Mouse (Mus musculus): ENCODE data around the gene Ovca2. TPM values are rescaled to one million over a fixed set of nuclear protein-coding genes. Genes with fewer than 3 reads are reported as not detected.

Ovca2 gene
- polyA plus RNA-seq, 1 experiment from 2014 or later: 39.9 TPM

GRCm38 (mm10) chr11:75164750-75165149 is 13.9 kb downstream of the Ovca2 start:
- Histone ChIP-seq H3K36me3 (peaks cover 49% of the 10 kb centered on the region), H3K4me1 (peaks cover 62% of the 10 kb centered on the region), H3K27ac (no peak overlapping the region), H3K4me3 (peak overlapping the region; percentile 63; the same call in 1 of the 2 replicates), H3K27me3 (ENCODE audit: low read depth, poor library complexity, severe bottlenecking) (peaks cover 74% of the 10 kb centered on the region), H3K9me3 (replicated peaks) (no peaks in the 10 kb centered on the region)
- WGBS: 14% methylated on average over 15 of the region's 15 CpGs
- DNase-seq (ENCODE audit: low spot score): no peak

DNA sequence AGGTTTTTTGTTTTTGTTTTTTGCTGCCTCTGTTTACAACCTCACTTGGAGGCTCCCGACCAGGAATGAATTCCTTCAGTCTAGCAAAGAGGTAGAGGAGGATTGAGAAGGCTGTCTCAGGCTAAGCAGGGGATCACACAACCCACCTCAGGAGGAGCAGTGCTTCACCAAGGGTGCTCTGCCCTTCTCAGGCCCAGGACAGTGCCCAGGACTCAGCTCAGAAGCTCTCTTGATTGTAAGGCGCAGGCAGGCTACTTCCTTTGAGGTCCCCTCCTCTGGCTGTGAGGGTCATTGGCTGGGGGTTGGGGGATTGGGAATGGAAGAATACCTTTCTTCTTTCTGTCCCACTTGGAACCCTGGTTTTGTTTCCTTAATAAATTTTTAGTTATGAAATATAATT is 14.6 kb downstream of the Ovca2 start:
- DNase-seq (ENCODE audit: low spot score): no peak
- H3K4me1 ChIP-seq: peaks cover 55% of the 10 kb centered on the region
- no peak overlapping the region for H3K27ac ChIP-seq
- H3K27me3 ChIP-seq (ENCODE audit: low read depth, poor library complexity, severe bottlenecking): peaks cover 67% of the 10 kb centered on the region
- H3K36me3 ChIP-seq: peaks cover 56% of the 10 kb centered on the region
- no peak overlapping the region for H3K4me3 ChIP-seq
- whole genome bisulfite sequencing: 79% methylated on average over 2 of the region's 2 CpGs
- no peaks in the 10 kb centered on the region for H3K9me3 ChIP-seq (replicated peaks)

DNA sequence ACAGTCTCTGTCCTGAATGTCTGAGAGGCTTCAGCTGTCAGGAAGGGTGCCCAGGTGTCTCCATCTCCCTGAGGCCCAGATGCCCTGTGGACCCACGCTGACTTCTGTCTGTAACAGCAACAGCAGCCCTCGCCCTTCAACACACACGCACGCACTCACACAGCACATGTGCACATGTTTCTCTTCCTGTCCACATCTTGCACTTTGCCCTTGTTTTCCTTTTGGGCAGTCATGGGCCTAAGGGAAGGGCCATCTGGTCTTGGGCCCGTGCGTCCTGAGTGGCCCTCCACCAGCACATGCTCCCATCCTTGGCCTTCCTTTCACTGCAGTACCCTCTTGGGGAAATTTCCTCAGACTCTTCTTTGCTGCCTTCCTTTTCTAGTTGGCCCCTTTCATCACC is 15.3 kb downstream of the Ovca2 start:
- no peak for DNase-seq (ENCODE audit: low spot score)
- Histone ChIP-seq H3K9me3 (replicated peaks) (no peaks in the 10 kb centered on the region), H3K4me1 (peaks cover 52% of the 10 kb centered on the region), H3K4me3 (no peak overlapping the region), H3K27me3 (ENCODE audit: low read depth, poor library complexity, severe bottlenecking) (peaks cover 60% of the 10 kb centered on the region), H3K36me3 (peaks cover 61% of the 10 kb centered on the region), H3K27ac (no peak overlapping the region)
- WGBS: 91% methylated on average over 6 of the region's 6 CpGs

GRCm38 (mm10) chr11:75162591-75163080 is 16.0 kb downstream of the Ovca2 start:
- H3K27me3 ChIP-seq (ENCODE audit: low read depth, poor library complexity, severe bottlenecking): peaks cover 52% of the 10 kb centered on the region
- H3K27ac ChIP-seq: no peak overlapping the region
- H3K9me3 ChIP-seq (replicated peaks): no peaks in the 10 kb centered on the region
- peaks cover 64% of the 10 kb centered on the region for H3K36me3 ChIP-seq
- WGBS: 95% methylated on average over 12 of the region's 12 CpGs
- peaks cover 52% of the 10 kb centered on the region for H3K4me1 ChIP-seq
- DNase-seq (ENCODE audit: low spot score): no peak
- H3K4me3 ChIP-seq: no peak overlapping the region

GRCm38 (mm10) chr11:75161417-75162008 is 17.1 kb downstream of the Ovca2 start:
- Histone ChIP-seq H3K4me1 (peaks cover 52% of the 10 kb centered on the region), H3K36me3 (peaks cover 65% of the 10 kb centered on the region), H3K4me3 (no peak overlapping the region), H3K9me3 (replicated peaks) (no peaks in the 10 kb centered on the region), H3K27ac (no peak overlapping the region; the same call in 1 of the 2 replicates), H3K27me3 (ENCODE audit: low read depth, poor library complexity, severe bottlenecking) (peaks cover 41% of the 10 kb centered on the region)
- no peak for DNase-seq (ENCODE audit: low spot score)
- 79% methylated on average over 4 of the region's 4 CpGs for WGBS

DNA sequence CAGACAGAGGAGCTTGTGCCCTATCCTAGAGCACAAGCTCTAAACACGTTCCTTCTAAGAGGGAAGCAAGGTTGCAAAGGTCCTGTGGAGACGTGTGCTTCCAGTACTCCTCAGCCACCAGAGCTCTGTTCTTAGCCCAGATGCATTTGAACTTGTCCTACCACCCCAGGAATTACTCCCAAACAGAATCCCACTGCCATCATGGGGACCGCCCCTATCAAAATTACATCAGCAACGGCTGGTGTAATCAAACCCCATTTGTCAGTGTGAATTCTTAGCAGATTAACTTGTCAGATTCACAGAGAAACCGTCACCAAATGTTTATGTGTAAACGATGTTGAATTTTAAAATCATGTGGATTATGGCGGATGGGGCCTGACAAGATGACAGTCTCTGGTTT is 17.7 kb downstream of the Ovca2 start:
- Histone ChIP-seq H3K9me3 (replicated peaks) (no peaks in the 10 kb centered on the region), H3K36me3 (peaks cover 68% of the 10 kb centered on the region), H3K27ac (no peak overlapping the region), H3K4me3 (no peak overlapping the region), H3K4me1 (peaks cover 52% of the 10 kb centered on the region), H3K27me3 (ENCODE audit: low read depth, poor library complexity, severe bottlenecking) (peaks cover 36% of the 10 kb centered on the region)
- DNase-seq (ENCODE audit: low spot score): no peak
- WGBS: 89% methylated on average over 7 of the region's 7 CpGs

- Histone ChIP-seq H3K4me1 (peaks cover 46% of the 10 kb centered on the region), H3K27me3 (ENCODE audit: low read depth, poor library complexity, severe bottlenecking) (peaks cover 22% of the 10 kb centered on the region), H3K9me3 (replicated peaks) (no peaks in the 10 kb centered on the region), H3K4me3 (no peak overlapping the region), H3K27ac (no peak overlapping the region), H3K36me3 (peaks cover 65% of the 10 kb centered on the region)
- no peak for DNase-seq (ENCODE audit: low spot score)
- 65% methylated on average over 2 of the region's 2 CpGs for WGBS
Observed at GRCm38 (mm10) chr11:75159564-75159963, 19.1 kb downstream of the Ovca2 start.

DNA sequence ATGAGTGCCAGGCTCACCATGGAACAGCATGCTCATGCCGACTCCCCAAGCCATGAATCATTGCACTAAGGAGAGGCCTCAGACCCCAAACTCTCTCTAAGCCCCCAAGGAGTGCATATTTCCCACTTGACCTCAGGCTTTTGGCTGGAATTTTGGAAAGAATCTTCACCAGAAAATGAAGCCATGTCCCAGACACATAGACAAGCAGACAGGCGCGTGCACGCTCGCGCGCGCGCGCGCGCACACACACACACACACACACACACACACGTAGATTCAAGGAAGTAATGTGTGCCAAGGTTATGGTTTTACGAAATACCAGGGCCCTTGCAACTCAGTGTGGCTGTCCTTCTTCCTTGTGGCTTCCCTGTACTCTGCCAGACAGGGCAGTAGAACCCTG is 20.2 kb downstream of the Ovca2 start:
- H3K4me3 ChIP-seq: no peak overlapping the region
- H3K4me1 ChIP-seq: peaks cover 48% of the 10 kb centered on the region
- H3K36me3 ChIP-seq: peaks cover 56% of the 10 kb centered on the region
- no peak for DNase-seq (ENCODE audit: low spot score)
- peaks cover 10% of the 10 kb centered on the region for H3K27me3 ChIP-seq (ENCODE audit: low read depth, poor library complexity, severe bottlenecking)
- WGBS: 94% methylated on average over 14 of the region's 14 CpGs
- H3K27ac ChIP-seq: no peak overlapping the region
- H3K9me3 ChIP-seq (replicated peaks): no peaks in the 10 kb centered on the region

GRCm38 (mm10) chr11:75157901-75158300 is 20.7 kb downstream of the Ovca2 start:
- 25% methylated on average over 2 of the region's 2 CpGs for WGBS
- Histone ChIP-seq H3K27me3 (ENCODE audit: low read depth, poor library complexity, severe bottlenecking) (peaks cover 5% of the 10 kb centered on the region), H3K4me1 (peaks cover 45% of the 10 kb centered on the region), H3K4me3 (no peak overlapping the region), H3K9me3 (replicated peaks) (no peaks in the 10 kb centered on the region), H3K36me3 (peaks cover 56% of the 10 kb centered on the region), H3K27ac (peak overlapping the region; percentile 71; the same call in 1 of the 2 replicates)
- no peak for DNase-seq (ENCODE audit: low spot score)

GRCm38 (mm10) chr11:75157037-75157436 is 21.6 kb downstream of the Ovca2 start:
- Histone ChIP-seq H3K27me3 (ENCODE audit: low read depth, poor library complexity, severe bottlenecking) (no peaks in the 10 kb centered on the region), H3K27ac (peak overlapping the region; percentile 71), H3K4me3 (no peak overlapping the region), H3K4me1 (peaks cover 45% of the 10 kb centered on the region), H3K9me3 (replicated peaks) (no peaks in the 10 kb centered on the region), H3K36me3 (peaks cover 51% of the 10 kb centered on the region)
- DNase-seq (ENCODE audit: low spot score): no peak
- WGBS: 47% methylated on average over 4 of the region's 4 CpGs

- no peak for DNase-seq (ENCODE audit: low spot score)
- Histone ChIP-seq H3K4me3 (no peak overlapping the region), H3K27ac (peak overlapping the region; percentile 71), H3K36me3 (peaks cover 46% of the 10 kb centered on the region), H3K4me1 (peaks cover 41% of the 10 kb centered on the region), H3K27me3 (ENCODE audit: low read depth, poor library complexity, severe bottlenecking) (no peaks in the 10 kb centered on the region), H3K9me3 (replicated peaks) (no peaks in the 10 kb centered on the region)
- WGBS: 39% methylated on average over 5 of the region's 5 CpGs
Observed at GRCm38 (mm10) chr11:75156416-75156815, 22.2 kb downstream of the Ovca2 start.

GRCm38 (mm10) chr11:75155985-75156384 is 22.6 kb downstream of the Ovca2 start:
- Histone ChIP-seq H3K36me3 (peaks cover 43% of the 10 kb centered on the region), H3K27me3 (ENCODE audit: low read depth, poor library complexity, severe bottlenecking) (no peaks in the 10 kb centered on the region), H3K9me3 (replicated peaks) (no peaks in the 10 kb centered on the region), H3K4me1 (peaks cover 38% of the 10 kb centered on the region), H3K4me3 (no peak overlapping the region), H3K27ac (peak overlapping the region; percentile 71)
- DNase-seq (ENCODE audit: low spot score): no peak
- 67% methylated on average over 6 of the region's 6 CpGs for WGBS

DNA sequence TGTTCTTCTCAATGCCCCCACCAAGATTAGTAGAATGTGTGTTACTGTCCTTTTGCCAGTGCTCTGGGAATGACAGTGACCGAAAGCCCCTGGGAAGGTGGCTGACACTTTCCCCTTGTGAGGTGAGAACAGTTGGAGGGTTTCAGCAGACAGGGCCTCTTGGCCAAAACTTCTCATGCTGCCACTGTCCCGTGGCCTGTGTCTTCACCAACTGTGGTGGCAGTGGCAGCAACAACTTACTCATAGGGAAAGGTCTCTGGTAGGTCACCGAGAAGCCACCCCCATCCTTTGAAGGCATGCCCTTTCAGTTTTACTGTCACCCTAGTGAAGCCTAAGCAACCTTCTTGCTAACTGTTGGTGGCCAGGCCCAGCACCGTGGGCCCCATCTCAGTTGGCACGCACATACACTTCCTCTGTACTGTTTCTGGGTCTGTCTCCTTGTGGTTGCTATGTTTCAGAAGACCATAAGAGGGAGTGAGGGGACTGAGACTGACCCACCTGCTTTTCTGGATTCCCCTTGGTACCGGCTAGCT is 24.5 kb downstream of the Ovca2 start:
- H3K36me3 ChIP-seq: peaks cover 41% of the 10 kb centered on the region
- WGBS: 78% methylated on average over 6 of the region's 6 CpGs
- no peak for DNase-seq (ENCODE audit: low spot score)

More for the DNA sequence above, 24.5 kb downstream of the Ovca2 start:
- peak overlapping the region; percentile 56; the same call in 1 of the 2 replicates for H3K27ac ChIP-seq
- peaks cover 38% of the 10 kb centered on the region for H3K4me1 ChIP-seq
- no peaks in the 10 kb centered on the region for H3K27me3 ChIP-seq (ENCODE audit: low read depth, poor library complexity, severe bottlenecking)
- no peaks in the 10 kb centered on the region for H3K9me3 ChIP-seq (replicated peaks)
- no peak overlapping the region for H3K4me3 ChIP-seq
